Mouse (Mus musculus): ENCODE measurements around the gene Rpl14.

GRCm38 (mm10) chr9:120527270-120527669 lies 44.0 kb upstream of the Rpl14 start:
- TF ChIP-seq CTCF (IDR thresholded peaks at IDR 0.05; ENCODE audit: low read depth, low read length): no peak
- TF ChIP-seq POLR2A (IDR thresholded peaks at IDR 0.05; ENCODE audit: borderline replicate concordance, low read depth, low read length): no peak

All from bone marrow macrophage, adult 2 months (primary cell).